Mouse (Mus musculus) stomach, postnatal 0 days (tissue): ENCODE results near the gene Phactr1.

ENCODE experiments used
- CTCF ChIP-seq: IDR thresholded peaks from 2 replicates; pipeline ENCODE4 v1.5.1; 2016; ENCODE audit warnings: antibody characterized with exemption, low read depth, mild to moderate bottlenecking, moderate library complexity
- EP300 ChIP-seq: optimal IDR thresholded peaks from 2 replicates; pipeline ENCODE3; 2016; ENCODE audit warnings: antibody characterized with exemption

GRCm38 (mm10) chr13:42650228-42650627 lies 30.2 kb upstream of the Phactr1 start:
- TF ChIP-seq CTCF (no peak), EP300 (no peak)
